In the genomic region with DNA sequence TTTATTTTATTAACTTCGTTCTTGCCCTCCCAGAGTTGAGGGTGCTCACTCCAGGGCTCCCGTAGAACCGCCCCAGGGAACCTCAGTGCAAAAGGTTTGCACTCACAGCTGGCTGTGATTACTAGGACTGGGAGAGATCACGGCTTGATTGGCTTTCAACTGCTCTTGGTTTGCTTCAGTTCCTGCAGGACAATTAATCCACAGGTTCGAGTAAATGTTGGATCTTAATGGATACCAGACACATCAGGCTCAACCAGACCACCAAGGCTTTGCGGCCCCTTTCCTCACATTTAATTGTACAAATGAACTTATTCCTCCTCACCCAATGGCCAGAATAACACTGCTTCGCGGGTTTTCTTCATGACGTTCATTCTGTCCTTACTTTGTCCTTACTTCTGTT, we compare ENCODE assay signal across 26 mouse cellular contexts.
DNase-seq lines count a peak whose midpoint lies in the region; ATAC-seq lines count a peak whose summit lies in the region.
"Had no signal": no experiment of that assay in that cellular context is flagged by ENCODE, and none has a peak within 500 bp of the region (broad histone marks: within the 10 kb centered on the region; RNA-seq: fewer than 3 reads in every experiment).

No protein-coding gene starts in this region.

- H3K4me1 ChIP-seq in embryonic facial prominence, embryonic 13.5 days = peaks cover 20% of the 10 kb centered on the region
- H3K4me1 ChIP-seq in limb, embryonic 11.5 days (ENCODE audit: control insufficient read depth, insufficient read depth, low read length) = peaks cover 17% of the 10 kb centered on the region
- H3K4me1 ChIP-seq in liver, embryonic 11.5 days (replicated peaks; ENCODE audit: control insufficient read depth, insufficient read depth, low read length) = no peaks in the 10 kb centered on the region
- H3K4me1 ChIP-seq: embryonic facial prominence, embryonic 15.5 days; heart, embryonic 10.5 days; heart, embryonic 13.5 days had no signal

- peaks cover 4% of the 10 kb centered on the region for H3K9me3 ChIP-seq in embryonic facial prominence, embryonic 13.5 days
- no peaks in the 10 kb centered on the region for H3K9me3 ChIP-seq in limb, embryonic 11.5 days (ENCODE audit: control insufficient read depth, low read length)
- H3K9me3 ChIP-seq in liver, embryonic 11.5 days (ENCODE audit: control insufficient read depth, low read length) = no peaks in the 10 kb centered on the region; the same call in 1 of the 2 replicates
- H3K9me3 ChIP-seq: embryonic facial prominence, embryonic 15.5 days; heart, embryonic 10.5 days had no signal

- ATAC-seq in embryonic facial prominence, embryonic 13.5 days (ENCODE audit: insufficient number of reproducible peaks, insufficient read depth, low FRiP score, low TSS enrichment, low read depth) = no peak
- ATAC-seq in limb, embryonic 11.5 days (ENCODE audit: insufficient number of reproducible peaks, low FRiP score, low TSS enrichment, low read depth) = no peak
- ATAC-seq in liver, embryonic 11.5 days (replicated peaks; ENCODE audit: low FRiP score) = no peak
- ATAC-seq: activated CD4-positive, CD25-positive, alpha-beta regulatory T cell, adult 4 months; forebrain, embryonic 14.5 days; forebrain, postnatal 0 days; hindbrain, postnatal 0 days; inflammation-experienced regulatory T-cells, adult 6 months; intestine, postnatal 0 days had no signal

- 28% methylated on average over 9 of the region's 9 CpGs for WGBS in embryonic facial prominence, embryonic 13.5 days
- 18% methylated on average over 9 of the region's 9 CpGs for WGBS in limb, embryonic 11.5 days
- 73% methylated on average over 9 of the region's 9 CpGs for WGBS in liver, embryonic 11.5 days

- H3K4me2 ChIP-seq in embryonic facial prominence, embryonic 13.5 days = peak overlapping the region; percentile 11
- no peak overlapping the region for H3K4me2 ChIP-seq in limb, embryonic 11.5 days (ENCODE audit: low read depth, severe bottlenecking)
- H3K4me2 ChIP-seq in liver, embryonic 11.5 days = no peak overlapping the region
- H3K4me2 ChIP-seq: embryonic facial prominence, embryonic 15.5 days; heart, embryonic 13.5 days; hindbrain, embryonic 14.5 days had no signal

- peaks cover 43% of the 10 kb centered on the region for H3K27me3 ChIP-seq in embryonic facial prominence, embryonic 13.5 days
- H3K27me3 ChIP-seq in limb, embryonic 11.5 days (ENCODE audit: control insufficient read depth, insufficient read depth, low read length) = no peaks in the 10 kb centered on the region
- no peaks in the 10 kb centered on the region for H3K27me3 ChIP-seq in liver, embryonic 11.5 days (replicated peaks; ENCODE audit: control insufficient read depth, insufficient read depth, low read length)
- H3K27me3 ChIP-seq: heart, embryonic 13.5 days had no signal

- no peak overlapping the region for H3K9ac ChIP-seq in embryonic facial prominence, embryonic 13.5 days
- no peak overlapping the region for H3K9ac ChIP-seq in limb, embryonic 11.5 days (ENCODE audit: low read length)
- no peak overlapping the region for H3K9ac ChIP-seq in liver, embryonic 11.5 days (ENCODE audit: low read depth, low read length)
- H3K9ac ChIP-seq: embryonic facial prominence, embryonic 15.5 days; forebrain, postnatal 0 days; heart, embryonic 13.5 days; hindbrain, embryonic 14.5 days had no signal

- H3K4me3 ChIP-seq in embryonic facial prominence, embryonic 13.5 days = no peak overlapping the region
- H3K4me3 ChIP-seq in limb, embryonic 11.5 days (ENCODE audit: low read depth, low read length) = no peak overlapping the region
- no peak overlapping the region for H3K4me3 ChIP-seq in liver, embryonic 11.5 days (ENCODE audit: low read depth, low read length)
- H3K4me3 ChIP-seq: embryonic facial prominence, embryonic 15.5 days; heart, embryonic 10.5 days; heart, embryonic 13.5 days had no signal

- peak; percentile 49 for DNase-seq in embryo, embryonic 10.5 days (ENCODE audit: low spot score)
- DNase-seq in embryo, embryonic 11 days = peak; percentile 60
- peak; percentile 49 for DNase-seq in limb, embryonic 11.5 days (ENCODE audit: low spot score)
- DNase-seq in left cerebral cortex, adult 9 months (ENCODE audit: low spot score in 2 of 2) = no peak
- no peak for DNase-seq in liver, embryonic 11.5 days (ENCODE audit: low spot score)
- no peak for DNase-seq in cerebellum, postnatal 36 days
- DNase-seq: adrenal gland, adult 8-10 months; adrenal gland, postnatal 25 days; cerebellum, adult 11-12 months; cerebellum, adult 8-10 months; cerebellum, postnatal 10 days; forebrain, postnatal 0 days; gastrocnemius, postnatal 25 days; heart, adult 18-20 months; heart, postnatal 14 days; heart, postnatal 4 days had no signal

- H3K36me3 ChIP-seq in embryonic facial prominence, embryonic 13.5 days = no peaks in the 10 kb centered on the region
- no peaks in the 10 kb centered on the region for H3K36me3 ChIP-seq in limb, embryonic 11.5 days (ENCODE audit: control insufficient read depth, insufficient read depth, low read length)
- H3K36me3 ChIP-seq in liver, embryonic 11.5 days (ENCODE audit: control insufficient read depth, insufficient read depth, low read length) = no peaks in the 10 kb centered on the region
- H3K36me3 ChIP-seq: embryonic facial prominence, embryonic 15.5 days; heart, embryonic 10.5 days; heart, embryonic 13.5 days had no signal

- no peak overlapping the region for H3K27ac ChIP-seq in embryonic facial prominence, embryonic 13.5 days
- no peak overlapping the region for H3K27ac ChIP-seq in limb, embryonic 11.5 days (replicated peaks; ENCODE audit: low read depth, low read length)
- no peak overlapping the region for H3K27ac ChIP-seq in liver, embryonic 11.5 days (ENCODE audit: low read depth, low read length)
- H3K27ac ChIP-seq: embryonic facial prominence, embryonic 15.5 days; heart, embryonic 10.5 days; heart, embryonic 13.5 days; hindbrain, embryonic 14.5 days; hindbrain, postnatal 0 days had no signal

Comparison
In these comparisons a context has a peak if more than half of its experiments do, and no peak if none do; other contexts are left out.
1. DNase-seq: peak in embryo, embryonic 10.5 days (single experiment), embryo, embryonic 11 days (single experiment) and limb, embryonic 11.5 days (single experiment); none in left cerebral cortex, adult 9 months (0 of 2), liver, embryonic 11.5 days (single experiment) and cerebellum, postnatal 36 days (0 of 2).